Mouse (Mus musculus) limb, embryonic 12.5 days (tissue): ENCODE results near the gene Fbxl22. TPM values are rescaled to one million over a fixed set of nuclear protein-coding genes. Genes with fewer than 3 reads are reported as not detected.

Source experiments
- ATAC-seq: fragments of 200-750 bp; cut with Nextera tagmentation; 2 replicates; pipeline ENCODE4 v1.8.0; 2017; ENCODE audit warnings: low read depth, moderate TSS enrichment; ENCODE audit not compliant: insufficient number of reproducible peaks, insufficient read depth, low FRiP score, low TSS enrichment
- H3K27ac ChIP-seq: fragments of 300-500 bp; sonication (generic); 2 replicates; pipeline ENCODE4 v1.5.1; 2016; ENCODE audit warnings: mild to moderate bottlenecking, moderate library complexity
- H3K27me3 ChIP-seq: fragments of 300-500 bp; sonication (generic); 2 replicates; pipeline ENCODE4 v1.6.1; 2016; ENCODE audit warnings: mild to moderate bottlenecking, moderate library complexity
- H3K36me3 ChIP-seq: fragments of 300-500 bp; sonication (generic); 2 replicates; pipeline ENCODE4 v1.6.1; 2016; ENCODE audit warnings: mild to moderate bottlenecking, moderate library complexity
- H3K4me1 ChIP-seq: fragments of 300-500 bp; sonication (generic); replicated peaks from 2 replicates; pipeline ENCODE4 v1.6.1; 2016
- H3K4me2 ChIP-seq: fragments of 300-500 bp; sonication (generic); 2 replicates; pipeline ENCODE4 v1.6.1; 2016; ENCODE audit warnings: mild to moderate bottlenecking, moderate library complexity
- H3K4me3 ChIP-seq: fragments of 300-500 bp; sonication (generic); replicated peaks from 2 replicates; pipeline ENCODE4 v1.5.1; 2016; ENCODE audit warnings: mild to moderate bottlenecking
- H3K9ac ChIP-seq: fragments of 300-500 bp; sonication (generic); replicated peaks from 2 replicates; pipeline ENCODE4 v1.6.1; 2016; ENCODE audit warnings: mild to moderate bottlenecking, moderate library complexity
- H3K9me3 ChIP-seq: fragments of 300-500 bp; sonication (generic); 2 replicates; pipeline ENCODE4 v1.6.1; 2016; ENCODE audit warnings: mild to moderate bottlenecking, moderate library complexity
- WGBS: fragments of 180-500 bp; shearing (Covaris S2); methylation state at CpG from one replicate; pipeline ENCODE4 v1.1.7; 2016; 5-methylcytosine and 5-hydroxymethylcytosine counted together
- polyA plus RNA-seq: library from polyadenylated mRNA; unstranded; fragments of >200 nt; fragmentation: Nextera tagmentation; extraction: Ambion mirVana; gene quantifications from 2 replicates; pipeline ENCODE4 v1.2.1, GENCODE M21; 2016

Fbxl22 gene
- polyA plus RNA-seq, 1 experiment from 2014 or later: 3.3 TPM

DNA sequence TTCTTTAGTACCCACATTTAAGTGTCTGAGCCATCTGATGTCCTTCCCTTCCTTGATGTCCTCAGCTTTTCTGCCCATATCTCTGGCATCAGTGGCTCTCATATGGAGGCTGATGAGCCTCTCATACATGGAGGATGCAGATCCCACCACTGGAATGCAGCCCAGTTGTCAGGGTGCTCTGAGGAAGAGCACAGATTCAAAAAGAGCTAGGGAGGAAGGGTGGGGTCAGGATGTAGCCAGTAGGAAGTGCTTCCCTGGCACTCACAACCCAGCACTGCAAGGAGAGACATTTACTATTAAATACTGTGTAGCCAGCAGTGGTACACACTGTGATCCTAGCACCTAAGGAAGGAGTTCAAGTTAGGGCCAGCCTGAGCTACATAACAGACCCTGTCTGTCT, 8.0 kb downstream of the Fbxl22 start:
- peaks cover 10% of the 10 kb centered on the region for H3K4me1 ChIP-seq
- no peaks in the 10 kb centered on the region for H3K9me3 ChIP-seq
- H3K9ac ChIP-seq: no peak overlapping the region
- no peak overlapping the region for H3K4me3 ChIP-seq
- H3K4me2 ChIP-seq: no peak overlapping the region
- peaks cover 75% of the 10 kb centered on the region for H3K36me3 ChIP-seq
- ATAC-seq: no peak
- no peaks in the 10 kb centered on the region for H3K27me3 ChIP-seq
- H3K27ac ChIP-seq: no peak overlapping the region

GRCm38 (mm10) chr9:66506011-66506410, 8.4 kb downstream of the Fbxl22 start:
- H3K4me1 ChIP-seq: peaks cover 10% of the 10 kb centered on the region
- H3K36me3 ChIP-seq: peaks cover 79% of the 10 kb centered on the region
- no peak overlapping the region for H3K4me2 ChIP-seq
- ATAC-seq: no peak
- H3K9me3 ChIP-seq: no peaks in the 10 kb centered on the region
- no peak overlapping the region for H3K9ac ChIP-seq
- no peaks in the 10 kb centered on the region for H3K27me3 ChIP-seq
- no peak overlapping the region for H3K4me3 ChIP-seq
- 76% methylated on average over 4 of the region's 4 CpGs for WGBS
- H3K27ac ChIP-seq: no peak overlapping the region

DNA sequence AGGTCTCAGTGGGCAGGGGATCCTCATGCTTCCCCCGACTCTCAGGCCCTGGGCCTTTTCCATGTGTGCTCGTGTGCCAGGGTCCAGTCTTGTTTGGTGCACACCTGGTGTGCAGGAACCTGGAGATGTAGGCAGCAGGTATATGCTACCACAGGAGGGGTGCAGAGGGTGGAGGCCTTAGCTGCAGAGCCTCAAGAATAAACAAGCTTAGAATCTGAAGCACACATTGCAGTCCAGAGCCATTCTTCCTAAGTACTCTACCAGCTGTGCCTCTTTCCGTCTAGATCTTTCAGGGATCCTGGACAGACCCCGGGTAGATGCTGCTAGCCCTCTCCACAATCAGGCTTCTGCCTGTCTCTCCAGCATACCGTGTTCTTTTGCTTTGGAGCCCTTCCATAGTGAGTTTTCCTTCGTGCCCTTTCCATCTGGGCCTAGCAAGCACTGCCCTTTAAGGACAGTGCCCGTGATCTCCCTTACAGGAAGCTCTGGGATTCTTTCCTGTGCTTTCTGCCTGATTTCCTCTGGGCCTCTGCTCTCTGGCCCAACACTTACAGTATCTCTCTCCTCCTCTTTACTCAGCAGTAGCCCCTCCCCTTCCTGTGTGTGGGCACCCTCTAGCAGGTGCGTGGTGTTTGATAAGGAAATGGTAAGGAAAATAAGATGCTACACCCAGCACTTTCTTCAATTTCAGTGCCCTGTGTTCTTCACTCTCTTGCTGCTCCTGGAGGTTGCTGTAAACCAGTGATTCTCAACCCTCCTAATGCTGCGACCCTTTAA, 9.1 kb downstream of the Fbxl22 start:
- 90% methylated on average over 9 of the region's 9 CpGs for WGBS
- ATAC-seq: no peak
- H3K4me3 ChIP-seq: no peak overlapping the region
- no peak overlapping the region for H3K27ac ChIP-seq
- peaks cover 3% of the 10 kb centered on the region for H3K4me1 ChIP-seq
- H3K4me2 ChIP-seq: no peak overlapping the region
- no peaks in the 10 kb centered on the region for H3K27me3 ChIP-seq
- no peak overlapping the region for H3K9ac ChIP-seq
- peaks cover 85% of the 10 kb centered on the region for H3K36me3 ChIP-seq
- no peaks in the 10 kb centered on the region for H3K9me3 ChIP-seq

GRCm38 (mm10) chr9:66504518-66504917, 9.9 kb downstream of the Fbxl22 start:
- peaks cover 90% of the 10 kb centered on the region for H3K36me3 ChIP-seq
- H3K27me3 ChIP-seq: no peaks in the 10 kb centered on the region
- H3K27ac ChIP-seq: no peak overlapping the region
- no peaks in the 10 kb centered on the region for H3K9me3 ChIP-seq
- 90% methylated on average over 13 of the region's 13 CpGs for WGBS
- ATAC-seq: no peak
- H3K9ac ChIP-seq: no peak overlapping the region
- H3K4me2 ChIP-seq: no peak overlapping the region
- no peak overlapping the region for H3K4me3 ChIP-seq
- no peaks in the 10 kb centered on the region for H3K4me1 ChIP-seq

GRCm38 (mm10) chr9:66503879-66504411, 10.4 kb downstream of the Fbxl22 start:
- Histone ChIP-seq H3K9ac (no peak overlapping the region), H3K4me1 (no peaks in the 10 kb centered on the region), H3K4me2 (no peak overlapping the region), H3K27ac (no peak overlapping the region), H3K9me3 (no peaks in the 10 kb centered on the region), H3K36me3 (peaks cover 84% of the 10 kb centered on the region), H3K4me3 (no peak overlapping the region), H3K27me3 (no peaks in the 10 kb centered on the region)
- ATAC-seq: no peak
- WGBS: 83% methylated on average over 4 of the region's 4 CpGs

GRCm38 (mm10) chr9:66501248-66501647, 13.1 kb downstream of the Fbxl22 start:
- Histone ChIP-seq H3K9ac (no peak overlapping the region), H3K9me3 (no peaks in the 10 kb centered on the region), H3K4me3 (no peak overlapping the region), H3K4me1 (no peaks in the 10 kb centered on the region), H3K4me2 (no peak overlapping the region), H3K27ac (no peak overlapping the region), H3K36me3 (peaks cover 81% of the 10 kb centered on the region), H3K27me3 (no peaks in the 10 kb centered on the region)
- 70% methylated on average over 2 of the region's 2 CpGs for whole genome bisulfite sequencing
- no peak for ATAC-seq

- Histone ChIP-seq H3K9ac (no peak overlapping the region), H3K4me2 (no peak overlapping the region), H3K27ac (no peak overlapping the region), H3K4me1 (no peaks in the 10 kb centered on the region), H3K9me3 (no peaks in the 10 kb centered on the region), H3K27me3 (no peaks in the 10 kb centered on the region), H3K36me3 (peaks cover 90% of the 10 kb centered on the region), H3K4me3 (no peak overlapping the region)
- ATAC-seq: no peak
Observed at GRCm38 (mm10) chr9:66493992-66494391, 20.4 kb downstream of the Fbxl22 start.

GRCm38 (mm10) chr9:66492361-66492760, 22.0 kb downstream of the Fbxl22 start:
- H3K36me3 ChIP-seq: peaks cover 92% of the 10 kb centered on the region
- H3K9me3 ChIP-seq: no peaks in the 10 kb centered on the region
- ATAC-seq: no peak
- no peak overlapping the region for H3K4me3 ChIP-seq
- no peaks in the 10 kb centered on the region for H3K4me1 ChIP-seq
- H3K27ac ChIP-seq: no peak overlapping the region
- no peaks in the 10 kb centered on the region for H3K27me3 ChIP-seq
- WGBS: 96% methylated on average over 1 of the region's 1 CpGs
- H3K9ac ChIP-seq: no peak overlapping the region
- H3K4me2 ChIP-seq: no peak overlapping the region

GRCm38 (mm10) chr9:66488786-66489185, 25.6 kb downstream of the Fbxl22 start:
- H3K9ac ChIP-seq: no peak overlapping the region
- no peak overlapping the region for H3K27ac ChIP-seq
- no peak for ATAC-seq
- H3K4me1 ChIP-seq: no peaks in the 10 kb centered on the region
- H3K27me3 ChIP-seq: no peaks in the 10 kb centered on the region
- peaks cover 90% of the 10 kb centered on the region for H3K36me3 ChIP-seq
- no peak overlapping the region for H3K4me3 ChIP-seq
- H3K9me3 ChIP-seq: no peaks in the 10 kb centered on the region
- H3K4me2 ChIP-seq: no peak overlapping the region

- Histone ChIP-seq H3K9ac (no peak overlapping the region), H3K4me1 (no peaks in the 10 kb centered on the region), H3K9me3 (no peaks in the 10 kb centered on the region), H3K36me3 (peaks cover 70% of the 10 kb centered on the region), H3K27ac (no peak overlapping the region), H3K27me3 (no peaks in the 10 kb centered on the region), H3K4me2 (no peak overlapping the region), H3K4me3 (no peak overlapping the region)
- no peak for ATAC-seq
- 90% methylated on average over 3 of the region's 3 CpGs for WGBS
Observed at GRCm38 (mm10) chr9:66483429-66483828, 31.0 kb downstream of the Fbxl22 start.

DNA sequence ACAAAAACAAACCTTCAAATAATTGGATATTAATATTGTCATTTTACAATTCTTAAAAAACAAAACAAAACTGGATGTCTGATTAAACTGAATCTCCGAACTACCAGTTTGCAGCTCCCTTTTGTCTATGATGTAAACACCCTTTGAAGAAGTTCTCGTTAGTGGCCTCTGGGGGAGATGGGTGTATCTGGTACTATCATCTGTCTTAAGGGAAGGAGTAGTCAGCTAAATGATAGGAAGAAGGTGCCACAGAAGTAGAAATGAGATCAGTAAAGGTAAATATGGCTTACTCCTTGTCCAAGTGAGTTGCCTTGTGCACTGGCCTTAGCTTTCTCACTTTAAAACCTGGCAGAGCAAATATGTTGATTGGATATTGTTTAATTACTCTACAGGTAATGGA, 36.6 kb downstream of the Fbxl22 start:
- Histone ChIP-seq H3K9ac (no peak overlapping the region), H3K4me2 (no peak overlapping the region), H3K9me3 (no peaks in the 10 kb centered on the region), H3K4me1 (no peaks in the 10 kb centered on the region), H3K36me3 (peaks cover 52% of the 10 kb centered on the region), H3K27ac (no peak overlapping the region), H3K27me3 (no peaks in the 10 kb centered on the region), H3K4me3 (no peak overlapping the region)
- ATAC-seq: no peak
- WGBS: 63% methylated on average over 2 of the region's 2 CpGs

DNA sequence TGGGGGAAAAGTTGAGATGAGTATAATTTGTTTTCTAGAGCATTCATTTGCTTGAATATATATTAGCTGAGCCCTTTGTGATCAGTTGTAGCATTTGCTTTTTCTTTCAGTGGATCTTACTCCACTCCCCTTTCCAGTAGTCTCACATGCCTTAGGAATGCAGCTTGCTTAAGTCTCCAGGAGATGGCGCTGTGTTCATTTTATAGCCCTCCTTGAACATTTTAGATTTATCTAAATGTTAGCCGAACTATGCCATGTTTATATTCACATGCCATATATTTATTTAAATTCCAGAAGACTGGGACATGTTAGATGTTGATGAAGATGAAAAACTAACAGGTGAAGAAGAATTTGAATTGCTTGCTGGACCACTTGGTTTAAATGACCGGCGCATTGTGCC, 49.3 kb downstream of the Fbxl22 start:
- Histone ChIP-seq H3K9me3 (no peaks in the 10 kb centered on the region), H3K4me2 (no peak overlapping the region), H3K36me3 (peaks cover 55% of the 10 kb centered on the region), H3K4me3 (no peak overlapping the region), H3K27ac (no peak overlapping the region), H3K27me3 (no peaks in the 10 kb centered on the region), H3K9ac (no peak overlapping the region), H3K4me1 (no peaks in the 10 kb centered on the region)
- 62% methylated on average over 4 of the region's 4 CpGs for WGBS
- ATAC-seq: no peak
